Mouse (Mus musculus) forebrain, postnatal 0 days (tissue): ENCODE data around the gene Rassf10. TPM values are rescaled to one million over a fixed set of nuclear protein-coding genes. Genes with fewer than 3 reads are reported as not detected.
A peak's percentile ranks its signal among the peaks of the same experiment; 100 is the strongest.
"Not testable (repeated sequence)": the region's sequence is repeated elsewhere in the genome, so short reads cannot be mapped to it uniquely, and the experiment has no call there.

Experiments
- ATAC-seq: fragments of 200-750 bp; cut with Nextera tagmentation; 2 replicates; pipeline ENCODE4 v1.8.0; 2017; ENCODE audit warnings: mild to moderate bottlenecking, moderate library complexity
- DNase-seq: peaks from one replicate; pipeline ENCODE4 v3.0.0-alpha.2; 2015
- H3K27ac ChIP-seq: fragments of 300-500 bp; sonication (generic); 2 replicates; pipeline ENCODE4 v1.5.1; 2014; ENCODE audit warnings: low read depth, mild to moderate bottlenecking, antibody characterized with exemption, low read length, moderate library complexity, mixed read lengths
- H3K27me3 ChIP-seq: fragments of 300-500 bp; sonication (generic); 2 replicates; pipeline ENCODE4 v1.6.1; 2014; ENCODE audit warnings: mild to moderate bottlenecking, low read length, mixed read lengths; ENCODE audit not compliant: insufficient read depth
- H3K36me3 ChIP-seq: fragments of 300-500 bp; sonication (generic); 2 replicates; pipeline ENCODE4 v1.6.1; 2014; ENCODE audit warnings: mild to moderate bottlenecking, moderate library complexity; ENCODE audit not compliant: insufficient read depth
- H3K4me1 ChIP-seq: fragments of 300-500 bp; sonication (generic); 2 replicates; pipeline ENCODE4 v1.6.1; 2014; ENCODE audit warnings: antibody characterized with exemption; ENCODE audit not compliant: insufficient read depth
- H3K4me2 ChIP-seq: fragments of 300-500 bp; sonication (generic); 2 replicates; pipeline ENCODE4 v1.6.1; 2014; ENCODE audit warnings: low read depth, mild to moderate bottlenecking, moderate library complexity
- H3K4me3 ChIP-seq: fragments of 300-500 bp; sonication (generic); 2 replicates; pipeline ENCODE4 v1.5.1; 2014; ENCODE audit warnings: low read depth, low read length, mixed read lengths
- H3K9ac ChIP-seq: fragments of 300-500 bp; sonication (generic); 2 replicates; pipeline ENCODE4 v1.6.1; 2014; ENCODE audit warnings: mild to moderate bottlenecking
- H3K9me3 ChIP-seq: fragments of 300-500 bp; sonication (generic); 2 replicates; pipeline ENCODE4 v1.6.1; 2016; ENCODE audit warnings: low read length
- CTCF ChIP-seq: sonication (generic); IDR thresholded peaks from 2 replicates; pipeline ENCODE4 v1.5.1; 2016; ENCODE audit warnings: antibody characterized with exemption, control low read depth, low read depth
- WGBS: fragments of 180-500 bp; shearing (Covaris S2); extraction: QIAGEN DNeasy Blood & Tissue Kit; methylation state at CpG from one replicate; pipeline ENCODE4 v1.1.7; 2014; 5-methylcytosine and 5-hydroxymethylcytosine counted together
- polyA plus RNA-seq: library from polyadenylated mRNA; unstranded; fragments of >200 nt; fragmentation: Nextera tagmentation; extraction: Ambion mirVana; gene quantifications from 2 replicates; pipeline ENCODE4 v1.2.1, GENCODE M21; 2015
- total RNA-seq: library from RNA; depleted of rRNA; stranded (reverse); fragments of >200 nt; gene quantifications from 2 replicates; pipeline ENCODE4 v1.2.3, GENCODE M21; 2014

Gene Rassf10
- total and polyA plus RNA-seq, 2 experiments from 2014 or later: 2.3 to 5.2 TPM

GRCm38 (mm10) chr7:112918279-112918991 is 35.3 kb upstream of the Rassf10 start:
- Histone ChIP-seq H3K9me3 (no peaks in the 10 kb centered on the region), H3K27ac (no peak overlapping the region), H3K9ac (peak overlapping the region; percentile 25; the same call in 1 of the 2 replicates), H3K36me3 (no peaks in the 10 kb centered on the region), H3K4me1 (no peaks in the 10 kb centered on the region), H3K27me3 (no peaks in the 10 kb centered on the region), H3K4me3 (no peak overlapping the region), H3K4me2 (peak overlapping the region; percentile 21; the same call in 1 of the 2 replicates)
- TF ChIP-seq CTCF: no peak
- ATAC-seq: 0 out of 2 replicates have a peak, but pooled peaks have one; percentile 19
- 43% methylated on average over 22 of the region's 22 CpGs for WGBS
- DNase-seq: no peak

GRCm38 (mm10) chr7:112919845-112920244 is 33.9 kb upstream of the Rassf10 start:
- Histone ChIP-seq H3K36me3 (no peaks in the 10 kb centered on the region), H3K4me1 (no peaks in the 10 kb centered on the region), H3K9ac (no peak overlapping the region), H3K4me2 (no peak overlapping the region), H3K27ac (no peak overlapping the region), H3K9me3 (no peaks in the 10 kb centered on the region), H3K4me3 (no peak overlapping the region), H3K27me3 (no peaks in the 10 kb centered on the region)
- peak; percentile 82 for TF ChIP-seq CTCF
- DNase-seq (peak; percentile 91), ATAC-seq (peak; percentile 68)
- 0% methylated on average over 4 of the region's 4 CpGs for WGBS

- peak; percentile 43; the same call in 1 of the 2 replicates for ATAC-seq
- H3K4me1 ChIP-seq: no peaks in the 10 kb centered on the region
- WGBS: 14% methylated on average over 4 of the region's 4 CpGs
- TF ChIP-seq CTCF: no peak
- H3K27ac ChIP-seq: no peak overlapping the region
- H3K27me3 ChIP-seq: no peaks in the 10 kb centered on the region
- H3K9me3 ChIP-seq: no peaks in the 10 kb centered on the region
- no peak overlapping the region for H3K4me3 ChIP-seq
- no peak overlapping the region for H3K4me2 ChIP-seq
- no peaks in the 10 kb centered on the region for H3K36me3 ChIP-seq
- no peak overlapping the region for H3K9ac ChIP-seq
- no peak for DNase-seq
Observed at GRCm38 (mm10) chr7:112922801-112923200, 31.0 kb upstream of the Rassf10 start.

GRCm38 (mm10) chr7:112923712-112924111 is 30.1 kb upstream of the Rassf10 start:
- H3K4me2 ChIP-seq: no peak overlapping the region
- H3K36me3 ChIP-seq: no peaks in the 10 kb centered on the region
- no peak overlapping the region for H3K4me3 ChIP-seq
- DNase-seq (no peak), ATAC-seq (no peak)
- H3K9me3 ChIP-seq: no peaks in the 10 kb centered on the region
- WGBS: 94% methylated on average over 3 of the region's 3 CpGs
- no peaks in the 10 kb centered on the region for H3K4me1 ChIP-seq
- no peak overlapping the region for H3K9ac ChIP-seq
- H3K27me3 ChIP-seq: no peaks in the 10 kb centered on the region
- TF ChIP-seq CTCF: no peak
- H3K27ac ChIP-seq: no peak overlapping the region

- DNase-seq (no peak), ATAC-seq (no peak)
- Histone ChIP-seq H3K27me3 (no peaks in the 10 kb centered on the region), H3K4me3 (no peak overlapping the region), H3K27ac (no peak overlapping the region), H3K36me3 (no peaks in the 10 kb centered on the region), H3K9ac (no peak overlapping the region), H3K9me3 (no peaks in the 10 kb centered on the region), H3K4me2 (no peak overlapping the region), H3K4me1 (no peaks in the 10 kb centered on the region)
- 47% methylated on average over 7 of the region's 7 CpGs for WGBS
- TF ChIP-seq CTCF: no peak
Observed at GRCm38 (mm10) chr7:112930669-112931068, 23.1 kb upstream of the Rassf10 start.

GRCm38 (mm10) chr7:112935876-112936275 is 17.9 kb upstream of the Rassf10 start:
- not testable (repeated sequence) for ATAC-seq, H3K9me3 ChIP-seq, H3K9ac ChIP-seq, H3K4me3 ChIP-seq, H3K4me2 ChIP-seq, H3K27me3 ChIP-seq, H3K36me3 ChIP-seq, DNase-seq, H3K27ac ChIP-seq, H3K4me1 ChIP-seq
- 85% methylated on average over 5 of the region's 5 CpGs for WGBS

GRCm38 (mm10) chr7:112937089-112937488 is 16.7 kb upstream of the Rassf10 start:
- no peak for ATAC-seq
- Histone ChIP-seq H3K36me3 (no peaks in the 10 kb centered on the region), H3K9ac (no peak overlapping the region), H3K9me3 (no peaks in the 10 kb centered on the region), H3K27ac (no peak overlapping the region), H3K4me2 (no peak overlapping the region), H3K4me1 (no peaks in the 10 kb centered on the region), H3K27me3 (no peaks in the 10 kb centered on the region), H3K4me3 (no peak overlapping the region)
- 92% methylated on average over 8 of the region's 8 CpGs for WGBS
- no peak for DNase-seq
- no peak for TF ChIP-seq CTCF
